Mouse (Mus musculus): ENCODE data around the gene Plce1. TPM values are rescaled to one million over a fixed set of nuclear protein-coding genes. Genes with fewer than 3 reads are reported as not detected.
A peak's percentile ranks its signal among the peaks of the same experiment; 100 is the strongest.

Gene Plce1
- total and polyA plus RNA-seq, 3 experiments = 0.81 to 8.9 (median 5.9) TPM

DNA sequence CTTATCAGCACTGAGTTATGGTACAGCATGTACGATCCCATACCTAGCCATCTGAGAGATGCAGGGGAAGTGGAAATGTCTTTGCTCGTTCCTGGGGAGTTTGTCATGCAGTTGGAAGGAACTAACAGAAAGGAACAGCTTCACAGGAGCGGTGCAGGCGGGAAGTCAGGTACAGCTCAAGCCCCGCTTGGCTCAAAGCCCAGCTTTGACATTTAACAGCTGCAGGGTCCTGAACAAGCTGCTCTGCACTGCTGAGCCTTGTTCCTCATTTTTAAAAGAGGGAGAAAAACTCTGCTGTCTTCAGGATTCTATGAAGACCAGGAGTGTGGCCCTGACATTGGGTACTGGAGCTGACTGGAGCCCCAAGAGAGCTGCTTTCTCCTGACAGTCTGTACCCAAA is 106.7 kb downstream of the Plce1 start:
- no peak for DNase-seq

DNA sequence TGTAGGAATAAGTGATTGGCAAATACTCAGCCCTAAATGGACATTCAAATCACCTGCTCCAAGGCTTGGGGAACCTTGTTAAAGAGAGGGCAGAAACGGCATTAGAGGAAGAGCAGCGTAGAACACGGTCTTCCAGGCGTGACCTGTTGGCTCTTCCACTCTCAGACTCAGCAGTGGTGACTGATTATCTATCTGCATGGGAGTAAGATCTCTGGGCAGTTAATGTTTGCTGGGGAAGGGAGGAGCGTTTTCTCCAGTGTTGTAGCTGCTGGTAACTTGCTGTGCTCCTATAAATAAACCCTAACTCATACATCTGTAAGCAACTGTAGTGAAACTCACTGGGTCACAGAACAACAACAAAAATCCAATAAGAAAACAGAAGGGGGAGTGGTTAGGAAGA is 108.6 kb downstream of the Plce1 start:
- DNase-seq = no peak

DNA sequence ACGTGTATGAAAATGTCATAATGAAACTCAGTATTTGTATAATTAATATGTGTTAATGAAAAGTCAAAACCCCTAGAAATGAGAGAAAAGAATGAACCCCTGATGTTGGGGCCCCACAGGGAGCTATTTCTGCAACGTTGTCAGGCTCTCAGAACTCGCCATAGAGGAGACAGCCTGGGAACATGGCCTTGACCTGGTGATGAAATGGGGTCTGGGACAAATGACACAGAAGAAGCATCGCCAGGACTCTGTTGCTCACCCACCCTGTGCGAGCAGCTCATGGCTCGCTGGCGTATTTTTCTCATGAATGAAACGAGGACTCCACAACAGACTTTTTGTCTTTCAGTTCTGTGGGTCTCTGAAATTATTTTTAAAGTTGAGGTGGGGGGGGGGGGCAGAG is 109.0 kb downstream of the Plce1 start:
- DNase-seq = peak; percentile 68

DNA sequence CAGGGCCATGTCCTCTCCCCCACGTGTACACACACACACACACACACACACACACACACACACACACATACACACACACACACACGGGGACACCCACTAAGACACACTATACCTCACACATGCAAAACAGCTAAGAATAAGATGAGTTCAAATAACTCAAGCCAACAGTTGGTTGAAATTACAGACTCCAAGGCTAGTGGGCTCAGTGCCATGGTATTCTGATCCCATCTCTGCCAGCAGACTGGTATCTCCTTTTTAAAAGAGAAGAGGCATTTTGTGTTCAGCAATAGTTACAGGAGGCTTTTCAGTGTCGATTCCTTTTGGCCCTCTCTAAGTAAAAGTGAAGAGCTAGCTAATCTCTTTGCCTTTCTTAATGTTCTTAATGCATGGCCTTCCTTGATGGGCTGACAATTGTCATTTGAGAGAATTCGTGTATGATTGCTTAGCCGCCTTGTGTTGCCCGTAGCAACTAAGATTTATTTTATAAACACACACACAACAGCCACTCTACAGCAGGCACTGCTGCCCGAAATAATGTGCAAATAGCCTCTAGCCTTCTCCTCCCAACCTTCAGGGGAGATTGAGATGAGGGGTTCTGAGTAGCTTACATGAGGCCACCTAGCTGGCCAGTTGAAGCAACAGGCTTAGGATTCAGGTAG is 111.8 kb downstream of the Plce1 start:
- peak; percentile 65 for DNase-seq

DNA sequence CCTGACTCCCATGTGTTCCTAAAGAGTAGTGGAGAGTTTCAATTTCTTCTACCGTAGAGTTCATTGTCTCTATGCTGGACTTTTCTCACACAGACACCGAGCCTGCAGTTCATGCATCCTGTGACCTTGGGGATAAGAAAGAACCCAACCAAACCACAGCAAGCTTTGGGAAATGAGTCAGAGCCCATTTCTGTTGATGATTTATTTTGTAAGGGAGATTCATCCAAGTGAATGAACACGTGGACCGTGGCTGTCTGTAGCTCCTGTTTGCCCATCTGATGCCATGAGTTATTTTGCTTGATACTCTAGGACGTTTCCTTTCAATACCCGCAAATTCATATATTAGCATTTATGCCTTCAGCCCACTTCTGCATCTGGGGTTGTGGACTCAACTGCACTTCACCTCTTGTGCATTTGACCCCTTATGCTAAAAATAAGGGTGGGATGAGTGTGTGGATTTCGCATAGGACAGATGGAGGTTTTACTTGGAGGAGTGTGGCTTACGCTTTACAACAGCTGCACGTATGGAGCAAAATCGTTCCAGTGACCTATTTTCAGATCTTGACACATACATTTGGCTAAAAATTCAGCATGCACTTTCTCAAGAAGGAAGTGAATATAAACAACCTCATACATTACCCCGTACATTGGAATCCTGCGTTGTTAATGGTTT is 112.5 kb downstream of the Plce1 start:
- peak; percentile 68 for DNase-seq

DNA sequence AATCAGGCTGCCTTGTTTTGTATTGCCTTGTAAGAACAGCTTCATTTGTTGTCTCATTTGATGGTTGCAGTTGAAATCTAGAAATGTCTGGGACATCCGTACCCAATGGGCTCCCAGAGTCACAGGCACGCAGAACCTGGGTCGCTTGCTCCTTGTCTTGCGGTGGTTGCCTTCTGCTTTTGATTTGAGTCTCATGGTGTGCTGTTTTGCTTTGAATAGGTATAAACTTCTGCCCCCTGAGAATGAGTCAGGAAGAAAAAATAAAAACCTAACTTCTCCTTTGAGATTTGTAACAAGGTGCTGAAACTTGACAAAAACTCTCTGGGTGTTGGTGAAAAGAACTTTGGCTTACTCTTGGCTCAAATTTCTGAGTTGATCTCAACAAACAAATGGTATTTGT is 115.2 kb downstream of the Plce1 start:
- no peak for DNase-seq

DNA sequence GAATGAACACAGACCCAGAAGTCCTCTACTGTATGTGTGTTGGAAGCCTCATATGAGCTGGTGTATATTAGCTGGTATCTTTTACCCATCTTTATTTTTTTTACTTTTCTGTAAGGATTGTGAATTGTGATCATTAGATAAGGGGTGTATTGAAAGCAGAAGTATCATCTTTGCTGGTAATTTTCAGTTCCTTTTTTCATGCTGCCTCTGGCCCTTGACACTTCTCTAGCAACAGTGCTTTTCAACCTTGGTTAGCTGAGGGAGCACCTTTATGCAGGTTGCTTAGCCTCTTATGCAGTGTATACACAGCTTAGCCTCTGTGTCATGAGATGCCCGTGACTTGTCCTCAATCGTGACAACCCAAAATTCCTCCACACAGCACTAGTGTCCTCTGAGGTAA is 116.5 kb downstream of the Plce1 start:
- DNase-seq = no peak

DNA sequence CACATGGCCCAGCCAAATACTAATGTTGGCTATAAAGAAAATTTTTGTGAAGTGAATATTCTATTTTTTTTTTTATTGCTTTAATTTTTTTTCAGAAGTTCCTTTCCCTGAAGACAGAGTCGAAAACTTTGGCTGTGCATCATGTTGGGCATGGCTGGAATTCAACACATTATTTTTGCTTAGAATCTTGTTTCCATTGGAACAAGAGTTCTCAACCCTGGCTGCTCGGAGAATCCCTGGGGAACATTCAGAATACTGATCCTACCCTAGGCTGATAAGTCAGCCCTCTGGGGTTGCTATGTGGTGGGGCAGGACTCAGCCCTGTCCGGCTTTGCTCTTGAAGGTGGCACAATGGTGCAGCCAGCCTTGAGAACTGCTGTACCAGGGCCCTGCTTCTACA is 118.1 kb downstream of the Plce1 start:
- no peak for DNase-seq

DNA sequence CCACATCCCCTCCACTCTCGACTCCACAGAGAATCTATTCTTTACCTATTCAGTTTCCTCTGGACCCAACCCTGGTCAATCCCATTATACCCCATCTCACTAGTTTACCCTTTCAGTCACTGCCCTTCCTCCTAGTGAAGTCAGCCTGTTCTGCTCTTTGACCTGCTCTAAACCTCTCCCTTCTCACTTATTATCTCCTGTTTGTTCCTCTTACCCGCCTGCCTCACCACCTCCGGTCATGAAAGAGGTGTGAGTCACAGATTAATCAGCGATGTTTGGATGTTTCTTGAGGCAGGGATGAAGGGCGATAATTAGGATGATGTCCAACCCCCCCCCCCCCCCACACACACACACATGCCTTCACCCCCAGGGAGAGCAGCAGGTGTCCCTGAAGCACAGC is 120.2 kb downstream of the Plce1 start:
- no peak for DNase-seq

DNA sequence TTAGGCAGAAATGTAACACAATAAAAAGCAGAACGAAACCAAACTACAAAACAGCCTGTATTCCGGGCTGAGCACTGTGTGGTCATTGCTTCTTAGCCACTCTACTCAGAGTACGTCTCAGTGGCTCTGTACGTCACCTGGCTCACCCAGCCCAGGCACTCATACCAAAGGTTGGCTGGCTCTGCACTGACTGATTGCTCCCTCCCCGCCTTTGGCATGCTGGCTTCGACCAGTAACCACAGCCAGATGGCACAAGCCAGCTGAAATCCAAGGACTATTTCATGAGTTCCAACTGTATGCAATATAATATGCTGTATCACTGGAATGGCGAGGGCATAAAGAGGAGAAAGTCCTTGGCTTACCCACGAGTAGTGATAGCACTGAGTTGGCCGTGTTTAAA is 121.9 kb downstream of the Plce1 start:
- DNase-seq = peak; percentile 63

DNA sequence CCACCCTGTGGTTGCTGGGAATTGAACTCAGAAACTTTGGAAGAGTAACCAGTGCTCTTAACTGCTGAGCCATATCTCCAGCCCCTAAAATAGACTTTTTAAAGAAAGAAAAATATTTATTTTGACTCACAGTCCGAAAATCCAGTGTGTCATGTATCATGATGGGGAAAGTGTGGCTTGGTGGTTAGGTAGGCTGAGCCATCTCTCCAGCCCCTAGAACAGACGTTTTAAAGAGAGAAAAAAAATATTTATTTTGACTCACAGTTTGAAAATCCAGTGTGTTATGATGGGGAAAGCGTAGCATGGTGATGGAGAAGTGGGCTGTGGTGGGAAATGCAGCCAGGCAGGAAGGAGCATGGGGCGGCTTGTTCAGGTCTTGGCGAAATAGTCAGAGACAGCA is 126.3 kb downstream of the Plce1 start:
- DNase-seq = no peak

DNA sequence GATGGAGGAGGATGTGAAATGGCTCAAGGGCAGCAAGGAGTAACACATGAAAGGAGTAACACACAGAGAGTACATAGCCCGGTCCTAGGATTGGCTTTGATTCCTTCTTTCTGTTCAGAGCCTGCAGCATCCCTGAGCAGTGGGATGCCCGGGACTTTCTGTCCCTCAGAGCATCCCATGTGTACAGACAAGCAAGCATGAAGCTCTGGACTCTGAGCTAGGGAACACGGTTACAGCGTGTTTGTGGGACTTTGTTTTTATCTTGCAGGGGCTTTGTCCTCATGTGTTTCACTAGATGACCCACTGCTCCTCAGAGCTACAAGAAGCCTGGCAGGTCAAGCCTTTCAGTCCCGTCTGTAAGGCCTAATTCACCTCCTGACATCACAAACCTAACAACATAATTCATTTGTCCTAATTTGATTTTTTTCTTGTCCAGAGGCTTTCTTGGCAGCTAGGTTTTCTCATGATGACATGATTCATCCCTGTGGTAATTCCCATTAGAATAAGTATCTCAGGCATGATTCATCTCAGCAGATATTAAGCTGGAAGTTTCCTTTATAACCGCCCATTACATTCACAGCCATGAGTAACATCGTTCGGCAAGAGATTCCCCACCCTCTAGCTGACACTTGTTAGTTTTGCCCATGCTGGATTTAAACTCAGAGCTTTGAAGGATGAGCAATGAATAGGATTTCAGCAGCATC is 128.2 kb downstream of the Plce1 start:
- DNase-seq = no peak

DNA sequence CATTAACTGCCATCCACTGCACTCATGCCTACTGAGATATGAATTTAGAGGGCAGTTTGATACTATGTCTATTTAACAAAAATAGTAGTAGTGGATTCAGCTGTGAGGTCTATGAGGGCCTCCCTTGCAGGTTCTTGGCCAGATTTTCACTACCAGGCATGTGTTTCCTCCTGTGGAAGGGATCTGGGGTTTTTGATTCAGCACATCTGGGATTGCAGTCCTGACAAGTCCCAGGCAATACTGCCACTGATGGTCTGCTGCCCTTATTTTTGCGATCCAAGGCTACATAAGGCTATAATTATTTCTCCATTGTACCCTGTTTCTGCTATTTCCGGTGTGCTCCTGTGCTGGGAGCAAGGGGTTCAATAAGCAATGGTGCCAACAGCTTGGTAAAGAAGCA is 129.4 kb downstream of the Plce1 start:
- no peak for DNase-seq

DNA sequence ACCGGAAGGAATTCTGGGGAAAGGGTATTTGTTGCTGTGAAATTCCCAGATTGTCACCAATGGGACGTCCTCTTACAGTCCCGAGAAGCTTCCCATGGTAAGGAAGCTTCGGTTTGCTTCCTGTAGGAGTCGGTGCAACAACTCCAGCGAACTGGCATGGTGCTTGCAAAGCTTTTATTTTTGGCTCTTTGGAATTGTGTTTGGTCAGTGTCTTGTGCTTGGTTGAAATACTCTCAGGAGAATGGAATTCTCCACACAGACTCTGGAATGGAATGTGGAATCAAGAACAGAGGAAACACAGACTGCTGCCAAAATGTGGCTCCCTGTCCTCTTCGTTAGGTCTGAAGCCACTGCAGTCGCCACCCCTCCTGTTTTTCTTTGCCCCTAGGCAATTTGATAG is 129.9 kb downstream of the Plce1 start:
- no peak for DNase-seq

DNA sequence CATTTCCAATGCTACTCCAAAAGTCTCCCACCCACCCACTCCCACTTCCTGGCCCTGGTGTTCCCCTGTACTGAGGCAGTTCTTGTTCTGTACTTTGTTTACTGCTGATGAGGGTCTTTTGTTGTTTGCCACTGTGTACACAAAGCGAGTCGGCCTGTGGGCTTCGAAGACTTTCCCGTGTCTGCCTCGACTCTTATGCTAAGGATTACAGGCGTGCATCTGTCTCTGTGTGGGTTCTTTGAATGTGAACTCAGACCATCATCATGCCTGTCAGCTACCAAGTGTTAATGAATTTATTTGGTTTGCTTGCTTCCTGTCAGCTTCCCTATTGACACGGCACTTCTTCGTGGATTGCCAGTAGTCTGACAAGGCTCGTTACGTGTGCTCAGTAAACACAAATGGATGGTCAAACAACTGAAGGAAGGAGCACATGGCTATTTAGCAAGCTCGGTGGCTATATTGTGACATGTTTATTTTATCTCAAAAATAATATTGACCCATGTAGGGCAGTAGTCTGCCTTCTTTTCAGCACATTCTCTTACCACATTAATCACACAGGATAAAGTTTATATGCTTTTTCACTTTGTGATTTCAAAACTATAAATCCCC is 133.3 kb downstream of the Plce1 start:
- DNase-seq = no peak

DNA sequence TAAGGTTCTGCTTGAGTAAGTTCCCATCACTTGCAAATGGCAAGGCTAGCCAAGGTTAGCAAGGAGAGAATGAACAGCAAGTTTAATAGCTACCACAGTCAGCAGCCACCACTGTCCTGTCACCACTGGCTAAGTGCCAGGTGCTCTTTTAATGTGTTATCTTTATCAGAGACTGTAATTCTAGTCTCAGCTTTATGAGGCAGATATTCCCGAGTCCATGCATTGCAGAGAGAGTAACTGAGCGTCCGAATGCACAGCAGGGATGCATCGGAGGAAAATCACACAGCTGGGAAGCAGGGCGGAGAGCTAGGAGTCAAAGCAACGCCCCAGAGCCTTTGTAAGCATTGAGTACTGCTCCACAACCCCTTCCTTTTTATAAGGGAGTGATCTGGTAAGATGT is 134.4 kb downstream of the Plce1 start:
- DNase-seq = no peak

DNA sequence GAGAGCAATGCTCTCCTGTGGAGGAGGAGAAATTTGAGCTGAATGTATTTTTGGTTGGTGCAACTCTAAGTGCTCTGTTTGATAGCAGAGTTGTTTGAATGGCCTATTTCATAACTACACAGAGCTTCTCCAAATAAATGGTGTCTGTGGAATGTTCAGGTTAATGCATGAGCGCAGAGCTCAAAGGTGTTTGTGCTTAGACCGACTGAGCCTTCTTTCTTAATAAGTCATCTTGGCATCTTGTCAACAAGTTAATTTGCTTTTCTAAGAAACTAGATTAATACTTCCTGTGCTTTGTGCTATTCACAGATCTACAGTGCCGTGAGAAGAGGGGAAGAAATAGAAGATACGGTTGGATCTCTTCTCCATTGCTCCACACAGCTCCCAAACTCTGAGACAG is 139.2 kb downstream of the Plce1 start:
- DNase-seq = no peak

DNA sequence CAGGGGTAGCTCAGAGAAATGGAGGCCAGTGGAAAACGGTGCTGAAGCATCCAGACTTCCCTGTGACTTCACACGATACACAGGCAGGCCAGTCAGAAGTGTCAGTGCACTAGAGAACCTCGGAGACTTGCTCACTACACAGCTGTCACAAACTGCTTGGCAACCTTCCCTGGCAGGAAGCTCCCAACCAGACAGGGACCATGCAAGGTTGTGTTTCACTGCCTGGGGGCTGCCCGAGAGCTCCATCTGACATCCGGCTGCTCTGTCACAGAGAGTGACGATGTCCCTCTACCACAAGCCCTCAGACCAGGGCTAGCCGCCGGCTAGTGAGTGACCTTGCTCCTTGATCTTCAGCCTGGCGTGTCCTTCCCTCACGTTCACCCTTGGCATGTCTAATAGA is 140.6 kb downstream of the Plce1 start:
- no peak for DNase-seq

DNA sequence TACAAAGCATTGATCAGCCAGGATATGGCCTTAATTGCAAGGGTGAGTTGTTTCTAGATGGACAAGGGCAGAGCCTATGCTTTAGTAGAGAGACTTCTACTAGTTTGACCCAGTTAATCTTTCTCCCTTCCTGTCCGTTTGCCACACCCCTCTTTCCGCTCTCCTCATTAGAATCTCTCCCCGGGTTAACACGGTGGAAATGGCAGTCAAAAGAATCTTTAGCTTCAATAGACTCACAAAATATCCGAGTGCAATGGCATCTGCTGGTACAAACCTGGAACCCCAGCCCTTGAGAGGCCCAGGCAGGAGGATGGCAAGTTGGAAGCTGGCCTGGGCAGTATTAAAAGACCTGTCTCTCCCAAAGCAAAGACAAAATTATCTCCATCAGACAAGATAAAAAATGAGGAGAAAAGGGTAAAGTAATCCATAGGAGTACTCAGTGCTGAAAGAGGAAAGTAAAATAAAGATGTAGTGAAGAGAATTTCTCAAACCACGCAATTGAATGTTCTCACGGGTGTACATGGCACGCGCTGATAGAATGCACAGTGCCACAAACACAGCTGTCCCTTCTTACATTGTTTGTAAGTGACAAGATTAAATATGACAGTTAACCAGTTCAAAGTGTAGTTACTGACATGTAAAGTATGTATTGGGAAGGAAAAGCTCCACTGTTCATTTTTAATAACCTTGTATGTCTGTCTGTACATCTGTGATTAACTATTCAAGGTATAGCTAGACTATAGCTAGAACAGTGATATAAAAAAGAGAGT is 145.5 kb downstream of the Plce1 start:
- no peak for DNase-seq

DNA sequence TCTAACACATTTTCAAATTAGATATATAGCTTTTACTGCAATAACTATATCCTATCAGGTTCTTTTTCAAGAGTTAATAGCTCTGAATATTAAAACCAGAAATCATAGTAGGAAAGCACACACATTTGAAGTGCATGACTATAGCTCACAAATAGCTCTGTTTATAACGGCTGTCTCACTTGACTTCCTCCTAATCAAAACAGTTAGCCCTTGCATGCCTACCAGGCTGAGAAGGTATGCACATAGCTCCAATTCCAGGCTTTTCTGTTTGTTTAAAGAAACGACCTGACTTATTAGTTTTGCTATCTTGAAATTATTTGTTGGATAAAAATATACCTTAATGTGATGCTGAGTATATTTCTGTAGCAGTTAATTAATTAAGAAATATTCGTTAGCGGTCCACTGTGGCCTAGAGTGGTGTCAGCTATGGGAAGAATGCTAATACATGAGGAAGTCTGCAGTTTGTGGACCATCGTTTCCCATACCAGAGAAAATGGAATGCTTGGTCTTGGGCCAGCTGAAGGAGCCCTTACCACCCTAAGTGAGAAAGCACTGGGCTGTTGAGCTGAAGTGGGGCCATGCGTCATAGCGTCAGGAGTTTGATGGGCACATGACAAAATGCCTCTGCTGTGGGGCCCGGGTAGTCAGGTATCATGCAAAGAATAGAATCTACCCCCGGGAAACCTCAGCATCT is 146.3 kb downstream of the Plce1 start:
- no peak for DNase-seq

DNA sequence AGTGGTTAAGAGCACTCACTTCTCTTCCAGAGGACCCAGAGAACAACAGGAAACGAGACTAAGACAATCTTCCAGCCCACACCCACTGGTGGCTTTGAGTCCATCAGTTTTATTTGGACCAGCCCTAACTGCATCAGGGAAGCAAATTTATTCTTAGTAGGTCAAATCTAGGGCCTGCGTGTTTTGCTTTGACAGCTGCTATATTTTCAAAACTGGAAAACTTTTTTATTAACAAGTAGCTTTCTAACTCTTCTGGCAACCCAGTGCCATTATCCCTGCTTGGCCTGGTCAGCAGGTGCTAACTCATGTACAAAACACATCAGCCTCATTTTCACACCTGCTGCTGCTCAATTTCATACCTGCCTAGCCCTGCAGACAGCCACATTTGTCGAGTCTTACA is 151.3 kb downstream of the Plce1 start:
- DNase-seq = no peak

DNA sequence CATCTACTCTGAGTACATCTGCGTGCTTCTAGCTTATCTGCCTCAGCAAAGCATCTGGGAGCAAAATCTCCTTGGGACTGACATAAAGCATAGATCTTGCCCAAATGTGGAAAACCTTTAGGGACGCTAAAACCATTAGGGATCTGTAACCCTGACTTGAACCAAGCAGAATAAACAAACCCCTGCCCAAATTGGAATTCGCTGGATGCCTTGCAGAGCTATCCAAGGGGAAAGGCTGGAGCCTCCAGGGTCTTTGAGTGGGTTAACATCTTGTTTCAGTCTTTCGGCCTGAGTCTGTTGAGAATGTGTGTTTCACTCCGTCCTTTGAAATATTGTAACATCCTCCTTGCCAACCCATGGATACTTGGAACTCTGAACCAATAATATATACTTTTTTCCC is 152.4 kb downstream of the Plce1 start:
- DNase-seq = no peak
